Mouse (Mus musculus): Measurements from ENCODE around the gene Gm27027.

DNA sequence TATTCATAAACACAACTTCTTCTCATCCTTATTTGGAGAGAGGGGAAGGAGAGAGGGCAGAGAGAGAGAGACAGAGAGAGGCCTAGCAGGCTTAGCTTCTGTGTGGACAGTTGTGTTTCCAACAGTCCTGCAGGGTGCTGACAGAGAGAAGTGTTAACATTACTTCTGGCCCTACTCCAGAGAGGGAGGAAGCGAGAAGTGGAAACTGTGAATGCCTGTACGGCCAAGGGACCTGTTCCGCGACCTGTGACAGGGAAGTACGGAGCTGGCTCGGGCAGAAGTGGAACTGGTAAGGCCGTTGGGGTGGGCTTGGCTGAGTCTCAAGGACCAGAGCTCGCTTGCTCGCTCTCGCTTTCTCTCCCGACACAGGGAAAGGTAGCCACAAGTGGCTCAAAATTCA is 54.5 kb downstream of the Gm27027 start:
- TF ChIP-seq CTCF (IDR thresholded peaks at IDR 0.05) (no peak), EP300 (IDR thresholded peaks at IDR 0.05) (no peak)
